Mouse (Mus musculus): Measurements from ENCODE around the gene Pou2f3.
"Not testable (repeated sequence)": the region's sequence is repeated elsewhere in the genome, so short reads cannot be mapped to it uniquely, and the experiment has no call there.

Pou2f3 gene

GRCm38 (mm10) chr9:43166346-43166745, 43.8 kb downstream of the Pou2f3 start:
- no peak for DNase-seq (ENCODE audit: low read depth, low spot score)

- DNase-seq (ENCODE audit: low read depth, low spot score) = no peak
These were observed 54.2 kb downstream of the Pou2f3 start for GRCm38 (mm10) chr9:43155960-43156359.

GRCm38 (mm10) chr9:43151779-43152178, 58.4 kb downstream of the Pou2f3 start:
- DNase-seq (ENCODE audit: low read depth, low spot score) = no peak

GRCm38 (mm10) chr9:43150957-43151356, 59.2 kb downstream of the Pou2f3 start:
- no peak for DNase-seq (ENCODE audit: low read depth, low spot score)

- DNase-seq (ENCODE audit: low read depth, low spot score) = no peak
These were observed 60.1 kb downstream of the Pou2f3 start for GRCm38 (mm10) chr9:43150075-43150474.

- no peak for DNase-seq (ENCODE audit: low read depth, low spot score)
These were observed 60.7 kb downstream of the Pou2f3 start for GRCm38 (mm10) chr9:43149498-43149897.

GRCm38 (mm10) chr9:43145196-43145595, 65.0 kb downstream of the Pou2f3 start:
- no peak for DNase-seq (ENCODE audit: low read depth, low spot score)

GRCm38 (mm10) chr9:43144206-43144810, 65.9 kb downstream of the Pou2f3 start:
- no peak for DNase-seq (ENCODE audit: low read depth, low spot score)

GRCm38 (mm10) chr9:43141839-43142238, 68.3 kb downstream of the Pou2f3 start:
- peak; percentile 38 for DNase-seq (ENCODE audit: low read depth, low spot score)

- DNase-seq (ENCODE audit: low read depth, low spot score) = no peak
These were observed 76.6 kb downstream of the Pou2f3 start for GRCm38 (mm10) chr9:43133525-43133924.

GRCm38 (mm10) chr9:43132380-43132779, 77.8 kb downstream of the Pou2f3 start:
- no peak for DNase-seq (ENCODE audit: low read depth, low spot score)

- no peak for DNase-seq (ENCODE audit: low read depth, low spot score)
These were observed 78.2 kb downstream of the Pou2f3 start for GRCm38 (mm10) chr9:43131940-43132339.

GRCm38 (mm10) chr9:43130684-43131083, 79.5 kb downstream of the Pou2f3 start:
- no peak for DNase-seq (ENCODE audit: low read depth, low spot score)

GRCm38 (mm10) chr9:43127101-43127787, 82.9 kb downstream of the Pou2f3 start:
- DNase-seq (ENCODE audit: low read depth, low spot score) = no peak

- no peak for DNase-seq (ENCODE audit: low read depth, low spot score)
These were observed 87.8 kb downstream of the Pou2f3 start for GRCm38 (mm10) chr9:43122379-43122778.

GRCm38 (mm10) chr9:43121948-43122347, 88.2 kb downstream of the Pou2f3 start:
- DNase-seq (ENCODE audit: low read depth, low spot score) = not testable (repeated sequence)

- no peak for DNase-seq (ENCODE audit: low read depth, low spot score)
These were observed 93.2 kb downstream of the Pou2f3 start for GRCm38 (mm10) chr9:43116997-43117336.

GRCm38 (mm10) chr9:43116134-43116996, 93.8 kb downstream of the Pou2f3 start, which contains the start of gene Tmem136:
TSS of gene Tmem136 (minus strand) at chr9:43116570.
- DNase-seq (ENCODE audit: low read depth, low spot score) = peak; percentile 51

- no peak for DNase-seq (ENCODE audit: low read depth, low spot score)
These were observed 94.6 kb downstream of the Pou2f3 start for GRCm38 (mm10) chr9:43115431-43116133.

- no peak for DNase-seq (ENCODE audit: low read depth, low spot score)
These were observed 95.3 kb downstream of the Pou2f3 start for GRCm38 (mm10) chr9:43114833-43115232.

- no peak for DNase-seq (ENCODE audit: low read depth, low spot score)
These were observed 99.7 kb downstream of the Pou2f3 start for GRCm38 (mm10) chr9:43110286-43110980.
